Mouse (Mus musculus) Patski (cell line): Measurements from ENCODE around the gene Fdxr. TPM values are rescaled to one million over a fixed set of nuclear protein-coding genes. Genes with fewer than 3 reads are reported as not detected.

Source experiments
- ATAC-seq: fragments of 100-300 bp; one replicate; pipeline ENCODE4 v1.8.0; 2021
- CTCF ChIA-PET: fragments of 350-600 bp; sonication (Branson Sonifier 250); formaldehyde crosslinking; loops from one replicate; lab custom pipeline; 2022; ENCODE audit warnings: inconsistent platforms; lab: Charles Lee
- POLR2A ChIA-PET: fragments of 350-600 bp; sonication (Branson Sonifier 250); formaldehyde crosslinking; loops from one replicate; lab custom pipeline; 2022; ENCODE audit warnings: antibody characterized with exemption, inconsistent platforms; lab: Charles Lee
- DNase-seq: peaks from one replicate; pipeline ENCODE4 v3.0.0-alpha.2; 2011; ENCODE audit warnings: low read depth, low spot score
- H3K27me3 ChIP-seq: fragments of 371-371 bp; one replicate; pipeline ENCODE4 v1.5.1; 2021
- CTCF ChIP-seq: fragments of 100-300 bp; IDR thresholded peaks from one replicate; pipeline ENCODE4 v1.5.1; 2021
- in situ Hi-C: fragments of 300-500 bp; cut with MboI; formaldehyde crosslinking; loops from 3 replicates; pipeline ENCODE4 v1.11.1; 2018; ENCODE audit warnings: low pct_unique_long_range_greater_than_20kb, mixed read lengths
- polyA plus RNA-seq: library from polyadenylated mRNA; unstranded; gene quantifications from one replicate; pipeline ENCODE4 v1.2.3, GENCODE M21; 2021

The Fdxr gene
- polyA plus RNA-seq, 1 experiment from 2014 or later = 7.1 TPM

DNA sequence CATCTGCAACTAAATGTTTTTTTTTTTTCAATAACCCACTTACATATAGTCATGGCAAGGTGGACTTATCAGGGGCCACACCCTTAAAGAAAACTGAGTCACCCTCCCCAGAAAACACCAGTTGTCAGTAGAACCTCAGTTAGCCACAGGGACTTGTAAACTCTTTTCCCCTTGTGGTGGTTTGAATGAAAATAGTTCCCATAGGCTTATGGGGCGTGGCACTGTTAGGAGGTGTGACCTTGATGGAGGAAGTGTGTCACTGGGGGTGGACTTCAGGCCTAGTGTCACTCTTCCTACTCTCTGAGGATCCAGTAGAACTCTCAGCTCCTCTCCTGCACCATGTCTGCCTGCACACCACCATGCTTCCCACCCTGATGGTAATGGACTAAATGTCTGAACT, 2.9 kb upstream of the Fdxr start:
- ChIA-PET POLR2A (no interaction called here), CTCF (no interaction called here)
- no peaks in the 10 kb centered on the region for H3K27me3 ChIP-seq
- ATAC-seq = no peak
- in situ Hi-C loops = no loop called here
- DNase-seq = no peak
- TF ChIP-seq CTCF = no peak

DNA sequence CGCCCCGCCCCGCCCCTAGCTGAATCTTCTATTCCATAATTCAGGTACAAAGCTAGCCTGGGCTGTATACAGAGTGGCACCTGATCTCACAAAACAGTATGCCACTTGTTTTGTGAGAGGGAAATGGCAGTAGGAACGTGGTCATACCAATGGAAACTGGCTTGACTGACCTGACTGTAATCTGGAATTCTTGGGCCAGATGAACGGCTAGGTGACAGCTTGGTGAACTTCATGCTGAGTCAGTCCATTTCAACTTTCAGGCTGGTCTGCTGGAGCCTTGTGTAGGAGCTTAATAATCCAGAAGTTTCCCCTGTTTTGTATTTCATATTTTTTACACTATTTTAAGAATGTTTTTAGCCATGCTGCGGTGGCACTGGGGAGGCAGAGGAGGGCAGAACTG, 1.3 kb upstream of the Fdxr start:
- in situ Hi-C loops = no loop called here
- no peak for ATAC-seq
- ChIA-PET POLR2A (no interaction called here), CTCF (interaction anchor here (2.4 kb wide), 1 partner anchor 13 kb away, joined by 9 read pairs; no protein-coding TSS in a partner anchor)
- H3K27me3 ChIP-seq = no peaks in the 10 kb centered on the region
- no peak for DNase-seq
- TF ChIP-seq CTCF = no peak

- no peak for ATAC-seq
- no peak for TF ChIP-seq CTCF
- in situ Hi-C loops = no loop called here
- DNase-seq = no peak
- CTCF ChIA-PET = interaction anchor here (0.9 to 2.4 kb wide), 3 partner anchors 14 to 66 kb away, joined by 3 to 9 read pairs (median 3); no protein-coding TSS in a partner anchor
- no peaks in the 10 kb centered on the region for H3K27me3 ChIP-seq
- POLR2A ChIA-PET = interaction anchor here (1.1 to 1.4 kb wide), 3 partner anchors 9 to 91 kb away, joined by 3 to 4 read pairs (median 4); no protein-coding TSS in a partner anchor
Observed at GRCm38 (mm10) chr11:115277604-115277975, 740 bp upstream of the Fdxr start.

DNA sequence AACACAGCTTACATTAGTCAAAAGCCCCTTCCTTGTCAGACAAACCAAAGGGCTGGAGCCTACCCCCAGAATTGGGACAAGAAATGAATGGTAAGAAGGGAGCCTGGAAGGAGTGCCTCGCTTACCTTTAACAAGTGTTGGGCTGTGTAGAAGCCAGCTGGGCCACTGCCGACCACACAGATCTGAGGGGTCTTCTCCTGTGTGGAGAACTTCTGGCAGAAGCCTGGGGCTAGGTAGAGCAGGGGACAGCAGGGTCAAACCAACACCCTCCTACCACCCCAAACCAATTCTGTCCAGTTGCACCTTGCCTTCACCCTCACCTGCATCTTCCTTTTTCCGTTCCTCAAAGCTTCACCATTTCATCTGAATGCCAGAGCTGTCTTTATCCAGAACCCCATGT, 896 bp downstream of the Fdxr start:
- ChIA-PET POLR2A (interaction anchor here (1.1 to 1.4 kb wide), 4 partner anchors 8 to 61 kb away, joined by 3 to 4 read pairs (median 3); no protein-coding TSS in a partner anchor), CTCF (interaction anchor here (1.3 to 4.2 kb wide), 4 partner anchors 15 to 115 kb away, joined by 3 to 23 read pairs (median 8); no protein-coding TSS in a partner anchor)
- H3K27me3 ChIP-seq = no peaks in the 10 kb centered on the region
- in situ Hi-C loops = no loop called here
- DNase-seq = no peak
- no peak for ATAC-seq
- TF ChIP-seq CTCF = no peak

DNA sequence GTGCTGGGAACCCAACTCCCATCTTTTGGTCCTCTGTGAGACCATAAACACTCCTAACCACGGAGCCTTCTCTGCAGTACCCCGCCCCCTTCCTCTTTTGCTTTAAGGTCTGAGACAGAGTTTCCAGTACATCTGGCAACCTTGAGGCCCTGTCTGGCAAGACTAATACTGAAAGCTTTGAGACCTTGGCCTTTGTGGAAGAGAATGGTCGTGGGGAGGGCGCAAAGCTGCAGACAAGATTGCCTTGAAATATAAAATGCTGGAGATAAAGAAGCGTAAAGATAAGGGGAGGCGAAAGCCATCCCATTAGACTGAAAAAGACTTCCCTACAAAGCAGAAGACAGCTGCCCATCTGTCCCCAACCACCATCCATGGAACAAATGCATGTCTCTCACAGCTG, 1.3 kb downstream of the Fdxr start:
- TF ChIP-seq CTCF = no peak
- no peak for DNase-seq
- in situ Hi-C loops = no loop called here
- ChIA-PET POLR2A (interaction anchor here (1.1 to 1.4 kb wide), 3 partner anchors 12 to 71 kb away, joined by 3 read pairs; no protein-coding TSS in a partner anchor), CTCF (interaction anchor here (1.1 to 4.2 kb wide), 4 partner anchors 16 to 115 kb away, joined by 3 to 23 read pairs (median 8); partner anchors contain the start of genes Nat9 and Tmem104)
- no peak for ATAC-seq
- no peaks in the 10 kb centered on the region for H3K27me3 ChIP-seq

DNA sequence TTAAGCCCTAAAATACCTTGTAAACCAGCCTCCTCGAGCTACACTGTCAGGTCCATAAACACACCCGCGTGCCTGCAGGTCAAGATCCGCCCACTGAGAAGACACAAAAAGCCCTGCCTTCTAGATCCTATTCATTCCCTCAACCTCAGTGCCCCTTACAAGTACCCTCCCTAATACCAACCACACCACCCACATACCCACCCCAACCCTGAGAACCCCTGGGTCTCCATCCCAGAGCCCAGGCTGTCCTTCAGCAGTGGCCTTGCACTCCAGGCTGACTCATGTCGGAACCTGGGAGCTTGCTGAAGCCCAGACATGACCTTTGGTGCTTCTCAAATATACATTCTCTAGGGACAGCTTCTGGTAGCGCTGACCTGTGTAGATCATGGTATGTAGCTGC, 2.1 kb downstream of the Fdxr start:
- in situ Hi-C loops = loop anchor here (5.0 kb wide), 1 partner anchor 72 kb away; no protein-coding TSS in a partner anchor
- no peak for TF ChIP-seq CTCF
- CTCF ChIA-PET = interaction anchor here (1.1 to 4.2 kb wide), 2 partner anchors 73 to 87 kb away, joined by 3 to 23 read pairs; partner anchors contain the start of genes Nat9 and Tmem104
- ATAC-seq (no peak), DNase-seq (no peak)
- POLR2A ChIA-PET = interaction anchor here (1.1 to 1.4 kb wide), 2 partner anchors 31 to 70 kb away, joined by 3 read pairs; no protein-coding TSS in a partner anchor
- H3K27me3 ChIP-seq = no peaks in the 10 kb centered on the region

DNA sequence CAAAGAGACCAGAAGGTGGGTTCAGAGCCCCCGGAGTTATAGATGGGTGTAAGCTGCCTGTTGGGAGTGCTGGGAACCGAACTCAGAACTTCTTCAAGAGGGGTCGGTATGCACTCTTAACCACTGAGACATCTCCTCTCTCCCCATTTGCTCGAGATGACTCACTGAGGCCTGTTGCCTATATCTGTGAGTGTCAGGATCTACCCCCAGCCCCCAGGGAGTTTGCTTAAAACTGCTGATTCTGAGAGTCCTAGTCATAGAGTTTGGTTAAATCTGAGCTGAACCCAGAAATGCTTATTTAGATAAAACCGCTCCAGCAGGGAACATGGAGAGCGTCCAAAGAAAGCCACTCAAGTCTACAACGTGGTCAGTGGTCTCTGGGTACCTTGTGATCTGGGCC, 2.7 kb downstream of the Fdxr start:
- in situ Hi-C loops = loop anchor here (5.0 kb wide), 1 partner anchor 72 kb away; no protein-coding TSS in a partner anchor
- TF ChIP-seq CTCF = no peak
- no peak for ATAC-seq
- CTCF ChIA-PET = interaction anchor here (4.2 kb wide), 1 partner anchor 72 kb away, joined by 23 read pairs; no protein-coding TSS in a partner anchor
- DNase-seq = no peak
- no peaks in the 10 kb centered on the region for H3K27me3 ChIP-seq
- POLR2A ChIA-PET = no interaction called here

- POLR2A ChIA-PET = no interaction called here
- no peak for DNase-seq
- no peak for ATAC-seq
- in situ Hi-C loops = loop anchor here (5.0 kb wide), 1 partner anchor 71 kb away; no protein-coding TSS in a partner anchor
- no peak for TF ChIP-seq CTCF
- H3K27me3 ChIP-seq = no peaks in the 10 kb centered on the region
- CTCF ChIA-PET = interaction anchor here (4.2 kb wide), 1 partner anchor 72 kb away, joined by 23 read pairs; no protein-coding TSS in a partner anchor
Observed at GRCm38 (mm10) chr11:115273735-115274134, 3.1 kb downstream of the Fdxr start.

- TF ChIP-seq CTCF = no peak
- in situ Hi-C loops = loop anchor here (5.0 kb wide), 1 partner anchor 71 kb away; no protein-coding TSS in a partner anchor
- no peak for ATAC-seq
- H3K27me3 ChIP-seq = no peaks in the 10 kb centered on the region
- ChIA-PET CTCF (interaction anchor here (4.2 kb wide), 1 partner anchor 71 kb away, joined by 23 read pairs; no protein-coding TSS in a partner anchor), POLR2A (no interaction called here)
- DNase-seq = no peak
Observed at GRCm38 (mm10) chr11:115272894-115273498, 3.9 kb downstream of the Fdxr start.

DNA sequence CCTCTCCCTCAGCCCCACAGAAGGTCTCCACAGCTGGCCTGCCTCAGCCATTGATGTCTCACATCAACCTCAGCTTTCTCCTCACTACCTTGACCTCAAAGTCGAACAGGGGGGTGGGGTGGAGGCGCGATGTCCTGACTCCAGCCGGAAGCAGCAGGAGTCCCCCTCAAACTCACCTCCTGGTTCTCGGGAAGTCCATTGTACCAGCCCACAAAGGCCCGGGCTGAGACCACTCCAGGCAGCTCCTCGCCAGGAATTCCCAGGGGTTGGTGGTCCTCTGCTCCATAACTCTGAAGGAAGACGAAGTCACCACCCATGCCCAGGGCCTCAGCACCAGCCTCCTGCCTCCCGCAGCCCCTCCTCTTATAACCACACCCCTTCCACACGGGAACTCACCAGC, 5.4 kb downstream of the Fdxr start:
- CTCF ChIA-PET = interaction anchor here (1.1 to 2.0 kb wide), 4 partner anchors 56 to 112 kb away, joined by 3 to 11 read pairs (median 6); no protein-coding TSS in a partner anchor
- no peak for DNase-seq
- in situ Hi-C loops = loop anchor here (5.0 kb wide), 1 partner anchor 69 kb away; no protein-coding TSS in a partner anchor
- POLR2A ChIA-PET = no interaction called here
- no peak for TF ChIP-seq CTCF
- H3K27me3 ChIP-seq = peaks cover 3% of the 10 kb centered on the region
- ATAC-seq = no peak
